Mouse (Mus musculus): ENCODE results near the gene Abcc8.

The Abcc8 gene

GRCm38 (mm10) chr7:46105484-46105883, 74.3 kb downstream of the Abcc8 start:
- no peak for DNase-seq

GRCm38 (mm10) chr7:46104256-46104915, 75.4 kb downstream of the Abcc8 start:
- DNase-seq, result no peak

GRCm38 (mm10) chr7:46103771-46104170, 76.1 kb downstream of the Abcc8 start:
- DNase-seq, result no peak

GRCm38 (mm10) chr7:46103075-46103591, 76.7 kb downstream of the Abcc8 start:
- no peak for DNase-seq

GRCm38 (mm10) chr7:46100563-46100962, 79.3 kb downstream of the Abcc8 start, which contains the start of gene Kcnj11:
Kcnj11 (minus strand) TSS chr7:46100764.
- peak; percentile 83 to 84 for DNase-seq

- DNase-seq, result no peak
These were observed 80.2 kb downstream of the Abcc8 start for GRCm38 (mm10) chr7:46099682-46100081.

- no peak for DNase-seq
These were observed 80.9 kb downstream of the Abcc8 start for GRCm38 (mm10) chr7:46098919-46099286.

- no peak for DNase-seq
These were observed 81.5 kb downstream of the Abcc8 start for GRCm38 (mm10) chr7:46098221-46098918.

- DNase-seq, result no peak
These were observed 82.5 kb downstream of the Abcc8 start for GRCm38 (mm10) chr7:46097319-46097783.

- DNase-seq, result peak; percentile 65 to 67
These were observed 83.7 kb downstream of the Abcc8 start for GRCm38 (mm10) chr7:46096136-46096535.

GRCm38 (mm10) chr7:46092803-46093202, 87.0 kb downstream of the Abcc8 start:
- DNase-seq, result no peak

GRCm38 (mm10) chr7:46088241-46088640, 91.6 kb downstream of the Abcc8 start:
- DNase-seq, result no peak

- DNase-seq, result no peak
These were observed 93.5 kb downstream of the Abcc8 start for GRCm38 (mm10) chr7:46086378-46086777.

GRCm38 (mm10) chr7:46084839-46085513, 94.9 kb downstream of the Abcc8 start:
- peak; percentile 30 to 62 for DNase-seq

GRCm38 (mm10) chr7:46084024-46084423, 95.8 kb downstream of the Abcc8 start:
- no peak for DNase-seq

GRCm38 (mm10) chr7:46077675-46078074, 102.2 kb downstream of the Abcc8 start:
- no peak for DNase-seq

- no peak for DNase-seq
These were observed 103.0 kb downstream of the Abcc8 start for GRCm38 (mm10) chr7:46076844-46077243.

- DNase-seq, result no peak
These were observed 111.0 kb downstream of the Abcc8 start for GRCm38 (mm10) chr7:46068831-46069230.

GRCm38 (mm10) chr7:46063296-46063695, 116.5 kb downstream of the Abcc8 start:
- no peak for DNase-seq

GRCm38 (mm10) chr7:46061614-46062013, 118.2 kb downstream of the Abcc8 start:
- DNase-seq, result no peak

GRCm38 (mm10) chr7:46060688-46061087, 119.1 kb downstream of the Abcc8 start:
- no peak for DNase-seq

- DNase-seq, result no peak
These were observed 121.0 kb downstream of the Abcc8 start for GRCm38 (mm10) chr7:46058882-46059281.

Measured in kidney, postnatal 25 days (tissue).